Mouse (Mus musculus) forebrain, embryonic 14.5 days (tissue): ENCODE data around the gene B230217C12Rik. TPM values are rescaled to one million over a fixed set of nuclear protein-coding genes. Genes with fewer than 3 reads are reported as not detected.
A peak's percentile ranks its signal among the peaks of the same experiment; 100 is the strongest.

Experiments
- ATAC-seq: fragments of 200-750 bp; cut with Nextera tagmentation; 2 replicates; pipeline ENCODE4 v1.8.0; 2017; ENCODE audit warnings: mild to moderate bottlenecking, moderate library complexity
- DNase-seq: peaks from one replicate; pipeline ENCODE4 v3.0.0-alpha.2; 2015; ENCODE audit warnings: low spot score
- H3K27ac ChIP-seq: fragments of 300-500 bp; sonication (generic); 2 replicates; pipeline ENCODE4 v1.5.1; 2014; ENCODE audit warnings: low read depth, mild to moderate bottlenecking, control low read depth, low read length, moderate library complexity
- H3K27me3 ChIP-seq: fragments of 300-500 bp; sonication (generic); replicated peaks from 2 replicates; pipeline ENCODE4 v1.6.1; 2014; ENCODE audit warnings: low read length, control low read depth, mixed read lengths; ENCODE audit not compliant: control insufficient read depth, insufficient read depth
- H3K36me3 ChIP-seq: fragments of 300-500 bp; sonication (generic); 2 replicates; pipeline ENCODE4 v1.6.1; 2014; ENCODE audit warnings: low read length, control low read depth; ENCODE audit not compliant: control insufficient read depth, insufficient read depth
- H3K4me1 ChIP-seq: fragments of 300-500 bp; sonication (generic); 2 replicates; pipeline ENCODE4 v1.6.1; 2014; ENCODE audit warnings: antibody characterized with exemption, low read length, control low read depth; ENCODE audit not compliant: control insufficient read depth, insufficient read depth
- H3K4me2 ChIP-seq: fragments of 300-500 bp; sonication (generic); 2 replicates; pipeline ENCODE4 v1.6.1; 2014; ENCODE audit warnings: mild to moderate bottlenecking, control low read depth, low read length
- H3K4me3 ChIP-seq: fragments of 300-500 bp; sonication (generic); 2 replicates; pipeline ENCODE4 v1.5.1; 2014; ENCODE audit warnings: low read depth, low read length, control low read depth
- H3K9ac ChIP-seq: fragments of 300-500 bp; sonication (generic); 2 replicates; pipeline ENCODE4 v1.6.1; 2014; ENCODE audit warnings: mild to moderate bottlenecking, low read length, control low read depth, moderate library complexity
- H3K9me3 ChIP-seq: fragments of 300-500 bp; sonication (generic); replicated peaks from 2 replicates; pipeline ENCODE4 v1.6.1; 2016; ENCODE audit warnings: low read length, control low read depth, mixed read lengths; ENCODE audit not compliant: control insufficient read depth
- WGBS: fragments of 180-500 bp; shearing (Covaris S2); extraction: QIAGEN DNeasy Blood & Tissue Kit; methylation state at CpG from one replicate; pipeline ENCODE4 v1.1.7; 2014; 5-methylcytosine and 5-hydroxymethylcytosine counted together
- polyA plus RNA-seq: library from polyadenylated mRNA; unstranded; fragments of >200 nt; fragmentation: Nextera tagmentation; extraction: Ambion mirVana; gene quantifications from 2 replicates; pipeline ENCODE4 v1.2.1, GENCODE M21; 2014

The B230217C12Rik gene
- polyA plus RNA-seq, 1 experiment from 2014 or later = 20.3 TPM

DNA sequence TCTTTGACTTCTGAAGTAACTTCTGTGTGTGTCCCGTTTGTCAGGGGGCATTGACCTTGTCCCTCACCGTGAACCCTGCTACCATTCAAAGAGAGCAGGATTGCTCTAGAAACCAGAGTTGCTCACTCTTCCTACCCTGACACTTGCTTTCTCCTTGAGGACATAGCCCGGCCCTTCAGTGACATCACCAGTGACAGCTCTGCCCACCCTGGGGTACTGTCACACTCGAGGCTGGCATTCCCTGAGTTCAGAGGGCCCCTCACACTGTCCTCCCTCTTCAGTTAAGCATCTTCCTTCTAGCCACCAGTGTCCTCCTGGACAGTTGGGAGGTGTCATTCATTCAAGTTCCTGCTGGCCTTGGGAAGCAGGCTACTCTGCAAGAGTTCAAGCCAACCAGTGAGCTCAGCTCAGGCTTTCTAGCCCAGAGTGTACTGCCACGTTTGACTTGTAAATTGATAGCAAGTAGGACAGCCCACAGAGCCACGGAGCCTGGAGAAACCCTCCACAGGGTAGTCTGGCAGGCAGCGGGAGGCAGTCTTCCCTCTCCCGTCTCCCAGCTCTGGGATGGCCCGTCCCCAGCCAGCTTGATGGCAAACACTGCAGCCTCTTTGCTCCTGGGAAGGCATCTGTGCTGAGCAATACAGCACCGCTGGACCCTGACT, 1.7 kb upstream of the B230217C12Rik start:
- DNase-seq (no peak), ATAC-seq (no peak)
- Histone ChIP-seq H3K4me3 (no peak overlapping the region), H3K9ac (no peak overlapping the region), H3K4me2 (no peak overlapping the region), H3K4me1 (peaks cover 9% of the 10 kb centered on the region; the same call in 1 of the 2 replicates), H3K27me3 (no peaks in the 10 kb centered on the region), H3K27ac (no peak overlapping the region), H3K36me3 (peaks cover 43% of the 10 kb centered on the region), H3K9me3 (no peaks in the 10 kb centered on the region)
- 41% methylated on average over 10 of the region's 10 CpGs for WGBS

- H3K27ac ChIP-seq = no peak overlapping the region
- no peak overlapping the region for H3K9ac ChIP-seq
- 63% methylated on average over 11 of the region's 11 CpGs for WGBS
- no peak for DNase-seq
- peaks cover 36% of the 10 kb centered on the region for H3K36me3 ChIP-seq
- H3K27me3 ChIP-seq = no peaks in the 10 kb centered on the region
- no peaks in the 10 kb centered on the region for H3K9me3 ChIP-seq
- peaks cover 9% of the 10 kb centered on the region; the same call in 1 of the 2 replicates for H3K4me1 ChIP-seq
- H3K4me3 ChIP-seq = no peak overlapping the region
- H3K4me2 ChIP-seq = no peak overlapping the region
- ATAC-seq = no peak
These were observed 992 bp upstream of the B230217C12Rik start for GRCm38 (mm10) chr11:97839441-97840134.

- no peak for DNase-seq
- ATAC-seq = no peak
- peak overlapping the region; percentile 54 for H3K4me2 ChIP-seq
- no peaks in the 10 kb centered on the region for H3K27me3 ChIP-seq
- H3K4me3 ChIP-seq = peak overlapping the region; percentile 40
- peak overlapping the region; percentile 81 for H3K27ac ChIP-seq
- H3K4me1 ChIP-seq = peaks cover 9% of the 10 kb centered on the region; the same call in 1 of the 2 replicates
- 77% methylated on average over 2 of the region's 2 CpGs for WGBS
- H3K9me3 ChIP-seq = no peaks in the 10 kb centered on the region
- H3K36me3 ChIP-seq = peaks cover 31% of the 10 kb centered on the region
- no peak overlapping the region for H3K9ac ChIP-seq
These were observed 467 bp upstream of the B230217C12Rik start for GRCm38 (mm10) chr11:97840135-97840490.

- H3K27ac ChIP-seq = peak overlapping the region; percentile 81
- peak; percentile 94 for DNase-seq
- H3K4me3 ChIP-seq = peak overlapping the region; percentile 40
- peak; percentile 94 for ATAC-seq
- 1% methylated on average over 22 of the region's 22 CpGs for WGBS
- peaks cover 9% of the 10 kb centered on the region; the same call in 1 of the 2 replicates for H3K4me1 ChIP-seq
- H3K36me3 ChIP-seq = peaks cover 21% of the 10 kb centered on the region
- H3K27me3 ChIP-seq = no peaks in the 10 kb centered on the region
- H3K4me2 ChIP-seq = peak overlapping the region; percentile 54
- H3K9ac ChIP-seq = peak overlapping the region; percentile 67
- no peaks in the 10 kb centered on the region for H3K9me3 ChIP-seq
These were observed 546 bp downstream of the B230217C12Rik start for GRCm38 (mm10) chr11:97840991-97841661.

DNA sequence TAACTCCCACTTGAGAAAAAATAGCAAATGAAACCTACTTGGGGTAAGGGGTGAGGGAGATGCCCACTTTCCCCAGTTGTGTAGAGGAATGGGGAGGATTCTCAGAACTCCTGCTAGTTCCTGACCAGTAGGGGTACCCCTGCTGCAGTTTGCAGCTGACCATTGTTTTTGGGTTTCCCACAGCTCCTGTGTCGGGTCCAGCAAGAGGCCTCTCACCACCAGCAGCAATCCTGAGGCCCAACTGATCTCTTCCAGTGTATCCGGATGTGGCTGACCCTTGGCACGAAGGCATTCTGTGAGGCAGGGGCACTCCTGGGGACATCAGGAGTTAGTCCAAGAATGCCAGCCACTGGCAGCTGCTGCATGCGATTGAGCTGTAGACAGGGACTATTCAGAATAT, 1.4 kb downstream of the B230217C12Rik start:
- 27% methylated on average over 4 of the region's 4 CpGs for WGBS
- Histone ChIP-seq H3K36me3 (peaks cover 12% of the 10 kb centered on the region), H3K27ac (0 out of 2 replicates have a peak overlapping the region, but pooled peaks have one; percentile 36), H3K27me3 (no peaks in the 10 kb centered on the region), H3K4me1 (peaks cover 9% of the 10 kb centered on the region; the same call in 1 of the 2 replicates), H3K9ac (peak overlapping the region; percentile 67), H3K4me3 (peak overlapping the region; percentile 40), H3K4me2 (peak overlapping the region; percentile 54), H3K9me3 (no peaks in the 10 kb centered on the region)
- peak; percentile 21 for DNase-seq
- no peak for ATAC-seq

GRCm38 (mm10) chr11:97850367-97850766, 9.8 kb downstream of the B230217C12Rik start:
- Histone ChIP-seq H3K36me3 (no peaks in the 10 kb centered on the region), H3K4me1 (no peaks in the 10 kb centered on the region), H3K9me3 (no peaks in the 10 kb centered on the region), H3K4me3 (no peak overlapping the region), H3K27ac (no peak overlapping the region), H3K4me2 (no peak overlapping the region), H3K9ac (no peak overlapping the region), H3K27me3 (no peaks in the 10 kb centered on the region)
- WGBS = 77% methylated on average over 6 of the region's 6 CpGs
- ATAC-seq (no peak), DNase-seq (no peak)

DNA sequence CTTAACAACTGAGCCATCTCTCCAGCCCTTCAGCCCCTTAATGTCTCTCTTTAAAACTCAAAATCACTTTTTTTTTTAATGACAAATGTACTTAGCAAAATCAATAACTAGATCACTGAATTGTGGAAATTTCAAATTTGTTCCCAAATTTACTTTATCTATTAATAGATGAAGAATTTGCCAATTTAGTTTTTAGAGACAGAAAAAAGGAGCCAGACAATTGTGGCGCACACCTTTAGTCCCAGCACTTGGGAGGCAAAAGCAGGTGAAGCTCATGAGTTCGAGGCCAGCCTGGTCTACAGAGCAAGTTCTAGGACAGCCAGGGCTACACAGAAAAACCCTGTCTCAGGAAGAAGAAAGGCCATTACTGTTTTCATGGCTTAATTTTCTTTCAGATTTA, 11.0 kb downstream of the B230217C12Rik start:
- Histone ChIP-seq H3K27ac (no peak overlapping the region), H3K27me3 (no peaks in the 10 kb centered on the region), H3K9ac (no peak overlapping the region), H3K4me1 (no peaks in the 10 kb centered on the region), H3K36me3 (no peaks in the 10 kb centered on the region), H3K4me3 (no peak overlapping the region), H3K4me2 (no peak overlapping the region), H3K9me3 (no peaks in the 10 kb centered on the region)
- ATAC-seq = no peak
- WGBS = 87% methylated on average over 2 of the region's 2 CpGs
- no peak for DNase-seq

GRCm38 (mm10) chr11:97855473-97855872, 14.9 kb downstream of the B230217C12Rik start:
- 93% methylated on average over 2 of the region's 2 CpGs for WGBS
- no peak overlapping the region for H3K4me2 ChIP-seq
- DNase-seq (no peak), ATAC-seq (no peak)
- no peak overlapping the region for H3K4me3 ChIP-seq
- no peaks in the 10 kb centered on the region for H3K36me3 ChIP-seq
- no peaks in the 10 kb centered on the region for H3K9me3 ChIP-seq
- no peak overlapping the region for H3K9ac ChIP-seq
- no peak overlapping the region for H3K27ac ChIP-seq
- H3K27me3 ChIP-seq = no peaks in the 10 kb centered on the region
- no peaks in the 10 kb centered on the region for H3K4me1 ChIP-seq
